9 mouse cellular contexts compared by ENCODE assay signal in genomic region chr11:101143338-101144225, GRCm38 (mm10). TPM values are rescaled to one million over a fixed set of nuclear protein-coding genes. Genes with fewer than 3 reads are reported as not detected.
DNase-seq lines count a peak whose midpoint lies in the region; ATAC-seq lines count a peak whose summit lies in the region.
"Had no signal": no experiment of that assay in that cellular context is flagged by ENCODE, and none has a peak within 500 bp of the region (broad histone marks: within the 10 kb centered on the region; RNA-seq: fewer than 3 reads in every experiment).

No protein-coding gene starts in this region.

- H3K9me3 ChIP-seq in heart, embryonic 14.5 days (ENCODE audit: control insufficient read depth, low read length), result no peaks in the 10 kb centered on the region
- H3K9me3 ChIP-seq in limb, embryonic 11.5 days (ENCODE audit: control insufficient read depth, low read length), result no peaks in the 10 kb centered on the region
- H3K9me3 ChIP-seq: G1E had no signal

- peak; percentile 61 for DNase-seq in cerebellum, adult 11-12 months
- peak; percentile 86 for DNase-seq in 416B (ENCODE audit: low read depth)
- DNase-seq in cerebellum, adult 9-11 months, result peak; percentile 73
- DNase-seq in limb, embryonic 11.5 days (ENCODE audit: low spot score), result peak; percentile 71
- DNase-seq in naive thymus-derived CD4-positive, alpha-beta T cell, adult 2 months (ENCODE audit: low read depth), result peak; percentile 80
- no peak for DNase-seq in Muller cell, postnatal 12 days (ENCODE audit: inconsistent ontology term)

- peak overlapping the region; percentile 54; the same call in 1 of the 2 replicates for H3K9ac ChIP-seq in heart, embryonic 14.5 days (ENCODE audit: low read length)
- H3K9ac ChIP-seq in limb, embryonic 11.5 days (ENCODE audit: low read length), result peak overlapping the region; percentile 23

- 25% methylated on average over 18 of the region's 19 CpGs for WGBS in heart, embryonic 14.5 days
- WGBS in limb, embryonic 11.5 days, result 23% methylated on average over 18 of the region's 19 CpGs

- peak overlapping the region; percentile 65 for H3K4me2 ChIP-seq in heart, embryonic 14.5 days (ENCODE audit: low read length)
- H3K4me2 ChIP-seq in limb, embryonic 11.5 days (ENCODE audit: low read depth, severe bottlenecking), result peak overlapping the region; percentile 48

- no peaks in the 10 kb centered on the region for H3K27me3 ChIP-seq in heart, embryonic 14.5 days (ENCODE audit: control insufficient read depth, insufficient read depth, low read length)
- H3K27me3 ChIP-seq in limb, embryonic 11.5 days (ENCODE audit: control insufficient read depth, insufficient read depth, low read length), result no peaks in the 10 kb centered on the region

- peak overlapping the region; percentile 7 to 32 for H3K4me3 ChIP-seq in heart, embryonic 14.5 days (ENCODE audit: control insufficient read depth in 1 of 2, insufficient read depth in 1 of 2, low read depth in 1 of 2, low read length in 2 of 2)
- peak overlapping the region; percentile 19 for H3K4me3 ChIP-seq in limb, embryonic 11.5 days (ENCODE audit: low read depth, low read length)

- peaks cover 13 to 20% of the 10 kb centered on the region in 2 experiments for H3K4me1 ChIP-seq in heart, embryonic 14.5 days (ENCODE audit: control insufficient read depth in 2 of 2, insufficient read depth in 2 of 2, low read length in 2 of 2)
- H3K4me1 ChIP-seq in limb, embryonic 11.5 days (ENCODE audit: control insufficient read depth, insufficient read depth, low read length), result 0 out of 2 replicates have a peak, but pooled peaks cover 10% of the 10 kb centered on the region

- no peak for ATAC-seq in cerebellum, adult (ENCODE audit: insufficient number of reproducible peaks, low FRiP score, low TSS enrichment)
- no peak for ATAC-seq in heart, embryonic 14.5 days (ENCODE audit: insufficient number of reproducible peaks, insufficient read depth, low FRiP score, low read depth)
- ATAC-seq in limb, embryonic 11.5 days (ENCODE audit: insufficient number of reproducible peaks, low FRiP score, low TSS enrichment, low read depth), result no peak

- H3K36me3 ChIP-seq in heart, embryonic 14.5 days (ENCODE audit: control insufficient read depth, insufficient read depth, low read length), result no peaks in the 10 kb centered on the region
- H3K36me3 ChIP-seq in limb, embryonic 11.5 days (ENCODE audit: control insufficient read depth, insufficient read depth, low read length), result no peaks in the 10 kb centered on the region
- H3K36me3 ChIP-seq: G1E had no signal

- no peak overlapping the region for H3K27ac ChIP-seq in heart, embryonic 14.5 days (replicated peaks in 1 of 2; ENCODE audit: control insufficient read depth in 1 of 2, insufficient read depth in 1 of 2, low read depth in 2 of 2, low read length in 2 of 2)
- no peak overlapping the region for H3K27ac ChIP-seq in limb, embryonic 11.5 days (replicated peaks; ENCODE audit: low read depth, low read length)

RNA-seq across cellular contexts. Expression of gene Tubg2, which starts 12.1 kb away (rescaled TPM):
- 4.1 and 4.4 TPM in 2 replicates for polyA plus RNA-seq in heart, embryonic 14.5 days (2014; fragmentation: Nextera tagmentation; extraction: Ambion mirVana)
- polyA plus RNA-seq in limb, embryonic 11.5 days (2014; fragmentation: Nextera tagmentation; extraction: Ambion mirVana), result 4.8 and 5.0 TPM in 2 replicates
- polyA plus RNA-seq: G1E had no signal

RNA-seq across cellular contexts. Expression of gene Tubg1, which starts 23.8 kb away (rescaled TPM):
- polyA plus RNA-seq in heart, embryonic 14.5 days (2014; fragmentation: Nextera tagmentation; extraction: Ambion mirVana), result 63.1 and 68.6 TPM in 2 replicates
- polyA plus RNA-seq in limb, embryonic 11.5 days (2014; fragmentation: Nextera tagmentation; extraction: Ambion mirVana), result 113 and 119 TPM in 2 replicates

RNA-seq across cellular contexts. Expression of gene Retreg3, which starts 23.9 kb away (rescaled TPM):
- polyA plus RNA-seq in heart, embryonic 14.5 days (2014; fragmentation: Nextera tagmentation; extraction: Ambion mirVana), result 6.7 and 8.0 TPM in 2 replicates
- polyA plus RNA-seq in limb, embryonic 11.5 days (2014; fragmentation: Nextera tagmentation; extraction: Ambion mirVana), result 10.3 and 10.8 TPM in 2 replicates

RNA-seq across cellular contexts. Expression of gene Cntnap1, which starts 26.7 kb away (rescaled TPM):
- polyA plus RNA-seq in heart, embryonic 14.5 days (2014; fragmentation: Nextera tagmentation; extraction: Ambion mirVana), result 0.69 and 1.1 TPM in 2 replicates
- polyA plus RNA-seq in limb, embryonic 11.5 days (2014; fragmentation: Nextera tagmentation; extraction: Ambion mirVana), result 0.04 and 0.21 TPM in 2 replicates

RNA-seq across cellular contexts. Expression of gene Plekhh3, which starts 27.6 kb away (rescaled TPM):
- polyA plus RNA-seq in heart, embryonic 14.5 days (2014; fragmentation: Nextera tagmentation; extraction: Ambion mirVana), result 11.3 and 12.8 TPM in 2 replicates
- polyA plus RNA-seq in limb, embryonic 11.5 days (2014; fragmentation: Nextera tagmentation; extraction: Ambion mirVana), result 2.6 and 4.1 TPM in 2 replicates
